Mouse (Mus musculus): ENCODE measurements around the gene Ngfr. TPM values are rescaled to one million over a fixed set of nuclear protein-coding genes. Genes with fewer than 3 reads are reported as not detected.

The Ngfr gene
- total RNA-seq, 2 experiments from 2014 or later = 1.3 TPM

GRCm38 (mm10) chr11:95546021-95546782 is 41.3 kb downstream of the Ngfr start:
- H3K27ac ChIP-seq = no peak overlapping the region
- DNase-seq (ENCODE audit: low spot score in 2 of 2) = no peak
- H3K4me3 ChIP-seq = no peak overlapping the region
- TF ChIP-seq CTCF (conservative IDR thresholded peaks at IDR 0.05) = no peak

- Histone ChIP-seq H3K4me3 (no peak overlapping the region), H3K27ac (no peak overlapping the region)
- no peak for TF ChIP-seq CTCF (conservative IDR thresholded peaks at IDR 0.05)
- DNase-seq (ENCODE audit: low spot score in 2 of 2) = no peak
Measured at GRCm38 (mm10) chr11:95544546-95545327, 42.8 kb downstream of the Ngfr start.

- TF ChIP-seq CTCF (conservative IDR thresholded peaks at IDR 0.05) = no peak
- Histone ChIP-seq H3K27ac (no peak overlapping the region), H3K4me3 (no peak overlapping the region)
- DNase-seq (ENCODE audit: low spot score in 2 of 2) = no peak
Measured at GRCm38 (mm10) chr11:95540637-95541385, 46.7 kb downstream of the Ngfr start.

GRCm38 (mm10) chr11:95538378-95539104 is 49.0 kb downstream of the Ngfr start:
- TF ChIP-seq CTCF (conservative IDR thresholded peaks at IDR 0.05) = no peak
- Histone ChIP-seq H3K4me3 (no peak overlapping the region), H3K27ac (no peak overlapping the region)
- DNase-seq (ENCODE audit: low spot score in 2 of 2) = no peak

GRCm38 (mm10) chr11:95533484-95534160 is 53.9 kb downstream of the Ngfr start:
- peak; percentile 100 for TF ChIP-seq CTCF (conservative IDR thresholded peaks at IDR 0.05)
- no peak overlapping the region for H3K27ac ChIP-seq
- H3K4me3 ChIP-seq = no peak overlapping the region
- peak; percentile 78 to 93 for DNase-seq (ENCODE audit: low spot score in 2 of 2)

GRCm38 (mm10) chr11:95532353-95533072 is 55.0 kb downstream of the Ngfr start:
- DNase-seq (ENCODE audit: low spot score in 2 of 2) = no peak
- Histone ChIP-seq H3K27ac (no peak overlapping the region), H3K4me3 (no peak overlapping the region)
- no peak for TF ChIP-seq CTCF (conservative IDR thresholded peaks at IDR 0.05)

- no peak overlapping the region for H3K27ac ChIP-seq
- peak; percentile 23; the same call in 1 of the 2 replicates for TF ChIP-seq CTCF (conservative IDR thresholded peaks at IDR 0.05)
- no peak overlapping the region for H3K4me3 ChIP-seq
- no peak for DNase-seq (ENCODE audit: low spot score in 2 of 2)
Measured at GRCm38 (mm10) chr11:95528231-95528630, 59.3 kb downstream of the Ngfr start.

- no peak overlapping the region for H3K27ac ChIP-seq
- TF ChIP-seq CTCF (conservative IDR thresholded peaks at IDR 0.05) = no peak
- peak; percentile 46 to 55 for DNase-seq (ENCODE audit: low spot score in 2 of 2)
- no peak overlapping the region for H3K4me3 ChIP-seq
Measured at GRCm38 (mm10) chr11:95527307-95527706, 60.2 kb downstream of the Ngfr start.

GRCm38 (mm10) chr11:95521563-95521962 is 66.0 kb downstream of the Ngfr start:
- peak; percentile 94 for TF ChIP-seq CTCF (conservative IDR thresholded peaks at IDR 0.05)
- peak overlapping the region; percentile 16; the same call in 1 of the 2 replicates for H3K4me3 ChIP-seq
- no peak overlapping the region for H3K27ac ChIP-seq
- DNase-seq (ENCODE audit: low spot score in 2 of 2) = peak; percentile 70 to 78

GRCm38 (mm10) chr11:95520456-95521072 is 67.0 kb downstream of the Ngfr start:
- peak; percentile 83 to 91 for DNase-seq (ENCODE audit: low spot score in 2 of 2)
- peak overlapping the region; percentile 17; the same call in 1 of the 2 replicates for H3K4me3 ChIP-seq
- TF ChIP-seq CTCF (conservative IDR thresholded peaks at IDR 0.05) = peak; percentile 98
- no peak overlapping the region for H3K27ac ChIP-seq

- no peak for TF ChIP-seq CTCF (conservative IDR thresholded peaks at IDR 0.05)
- DNase-seq (ENCODE audit: low spot score in 2 of 2) = no peak
- H3K4me3 ChIP-seq = no peak overlapping the region
- H3K27ac ChIP-seq = no peak overlapping the region
Measured at GRCm38 (mm10) chr11:95519996-95520395, 67.5 kb downstream of the Ngfr start.
